Mouse (Mus musculus) heart, adult 9 months (tissue): ENCODE data around the gene Sult6b2.

Source experiments
- DNase-seq, 2 experiments: peaks; one replicate each; pipeline ENCODE4 v3.0.0; 2022; ENCODE audit warnings: low spot score in 2 of 2

Sult6b2 gene

DNA sequence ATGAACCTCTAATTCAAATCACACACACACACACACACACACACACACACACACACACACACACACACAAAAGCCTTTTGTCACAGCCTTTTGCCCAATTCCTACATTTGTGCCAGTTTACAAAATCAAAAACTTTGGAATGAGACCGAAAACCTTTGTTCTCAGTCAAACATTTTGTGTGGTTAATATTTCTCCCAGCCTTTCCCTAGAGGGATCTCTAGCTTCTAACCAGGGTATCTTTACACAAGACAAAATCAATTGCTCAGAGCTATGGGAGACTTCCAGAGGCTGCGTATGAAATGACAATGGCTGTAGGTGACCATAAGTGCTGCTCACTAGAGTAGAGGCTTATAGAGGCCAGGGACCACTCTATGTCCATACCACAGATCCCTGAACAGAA, 66.1 kb downstream of the Sult6b2 start:
- DNase-seq = no peak

DNA sequence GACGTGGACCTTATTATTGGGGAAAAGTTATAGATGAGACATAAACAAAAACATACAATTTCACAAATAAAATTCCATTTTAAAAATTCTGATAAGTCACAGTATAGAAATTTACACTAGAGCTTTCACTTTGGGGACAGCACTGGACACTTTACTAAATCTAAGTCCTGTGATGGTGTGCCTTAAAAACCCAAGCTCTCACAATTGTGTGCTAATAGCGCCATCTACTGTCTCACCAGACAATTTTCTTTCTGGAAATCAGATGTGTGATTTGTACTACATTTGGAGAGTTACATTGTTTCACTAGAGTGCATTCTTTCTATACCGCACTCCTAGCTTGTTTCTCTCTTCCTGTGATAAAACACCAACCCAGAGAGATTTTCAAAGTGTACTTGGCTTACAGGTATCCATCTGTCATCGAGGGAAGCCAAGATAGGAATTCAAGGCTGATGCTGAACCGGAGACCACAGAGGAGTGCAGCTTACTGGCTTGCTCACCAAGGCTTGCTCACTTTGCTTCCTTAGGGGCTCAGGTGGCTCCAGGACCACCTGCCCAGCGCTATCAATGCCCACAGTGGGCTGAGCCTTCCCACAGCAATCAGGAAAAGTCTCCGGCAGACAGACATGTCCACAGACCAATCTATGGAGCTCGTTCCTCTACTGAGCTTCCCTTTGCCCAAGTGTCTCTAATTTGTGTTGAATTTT, 68.8 kb downstream of the Sult6b2 start:
- no peak for DNase-seq
